Mouse (Mus musculus): ENCODE data around the gene Mpnd.

Mpnd gene

GRCm38 (mm10) chr17:56020400-56021084 lies 15.0 kb downstream of the Mpnd start:
- 85% methylated on average over 6 of the region's 6 CpGs for WGBS

- 59% methylated on average over 4 of the region's 4 CpGs for WGBS
Measured at GRCm38 (mm10) chr17:56021161-56021910, 15.8 kb downstream of the Mpnd start.

GRCm38 (mm10) chr17:56022131-56022988 lies 16.8 kb downstream of the Mpnd start:
- WGBS = 78% methylated on average over 2 of the region's 2 CpGs

GRCm38 (mm10) chr17:56022989-56023290 lies 17.4 kb downstream of the Mpnd start:
- 64% methylated on average over 4 of the region's 4 CpGs for WGBS

- WGBS = 80% methylated on average over 5 of the region's 5 CpGs
Measured at GRCm38 (mm10) chr17:56023386-56023785, 17.9 kb downstream of the Mpnd start.

GRCm38 (mm10) chr17:56024476-56024875 lies 19.0 kb downstream of the Mpnd start:
- 32% methylated on average over 2 of the region's 2 CpGs for WGBS

GRCm38 (mm10) chr17:56024931-56025330 lies 19.4 kb downstream of the Mpnd start:
- WGBS = 69% methylated on average over 5 of the region's 5 CpGs

- 79% methylated on average over 1 of the region's 1 CpGs for WGBS
Measured at GRCm38 (mm10) chr17:56026303-56026702, 20.8 kb downstream of the Mpnd start.

GRCm38 (mm10) chr17:56026881-56027280 lies 21.4 kb downstream of the Mpnd start:
- WGBS = 76% methylated on average over 1 of the region's 1 CpGs

- WGBS = 66% methylated on average over 5 of the region's 5 CpGs
Measured at GRCm38 (mm10) chr17:56027801-56028441, 22.4 kb downstream of the Mpnd start.

- WGBS = 66% methylated on average over 9 of the region's 9 CpGs
Measured at GRCm38 (mm10) chr17:56030238-56030870, 24.8 kb downstream of the Mpnd start.

- WGBS = 39% methylated on average over 5 of the region's 5 CpGs
Measured at GRCm38 (mm10) chr17:56030919-56031318, 25.4 kb downstream of the Mpnd start.

GRCm38 (mm10) chr17:56031431-56031830 lies 25.9 kb downstream of the Mpnd start:
- 94% methylated on average over 7 of the region's 7 CpGs for WGBS

- 47% methylated on average over 6 of the region's 6 CpGs for WGBS
Measured at GRCm38 (mm10) chr17:56032127-56032733, 26.7 kb downstream of the Mpnd start.

- 65% methylated on average over 7 of the region's 7 CpGs for WGBS
Measured at GRCm38 (mm10) chr17:56032831-56033230, 27.3 kb downstream of the Mpnd start.

GRCm38 (mm10) chr17:56034040-56034725 lies 28.7 kb downstream of the Mpnd start:
- 79% methylated on average over 7 of the region's 7 CpGs for WGBS

GRCm38 (mm10) chr17:56034726-56035100 lies 29.2 kb downstream of the Mpnd start:
- whole genome bisulfite sequencing = 79% methylated on average over 6 of the region's 6 CpGs

GRCm38 (mm10) chr17:56035216-56035615 lies 29.7 kb downstream of the Mpnd start:
- WGBS = 71% methylated on average over 4 of the region's 4 CpGs

GRCm38 (mm10) chr17:56036176-56036900 lies 30.8 kb downstream of the Mpnd start, which contains the start of gene Sh3gl1:
Gene Sh3gl1, minus strand, starts transcription at chr17:56036635.
- WGBS = under 1% methylated on average over 74 of the region's 74 CpGs

GRCm38 (mm10) chr17:56036901-56037287 lies 31.4 kb downstream of the Mpnd start:
- 38% methylated on average over 13 of the region's 13 CpGs for WGBS

Data from cerebral cortex, adult 2 months (tissue).